Mouse (Mus musculus): ENCODE data around the gene Nsfl1c. TPM values are rescaled to one million over a fixed set of nuclear protein-coding genes. Genes with fewer than 3 reads are reported as not detected.

Gene Nsfl1c
- total RNA-seq, 1 experiment: 155 TPM

GRCm38 (mm10) chr2:151544673-151545072 lies 50.7 kb downstream of the Nsfl1c start:
- H3K4me3 ChIP-seq (ENCODE audit: insufficient read depth in 1 of 2, low read depth in 1 of 2, low read length in 2 of 2, poor library complexity in 1 of 2, severe bottlenecking in 1 of 2): no peak overlapping the region
- no peak for DNase-seq (ENCODE audit: low read depth, low spot score)
- no peak for TF ChIP-seq HCFC1 (IDR thresholded peaks at IDR 0.05; ENCODE audit: borderline replicate concordance, insufficient read depth, low read length)
- no peak for TF ChIP-seq MAFK (IDR thresholded peaks at IDR 0.05; ENCODE audit: insufficient read depth, low read depth, low read length)
- TF ChIP-seq CHD2 (IDR thresholded peaks at IDR 0.05; ENCODE audit: low read depth, low read length): no peak
- no peak overlapping the region for H3K27ac ChIP-seq (ENCODE audit: insufficient read depth, low read depth, low read length, poor library complexity, severe bottlenecking)
- H3K9ac ChIP-seq (ENCODE audit: insufficient read depth, low read depth, low read length, poor library complexity, severe bottlenecking): no peak overlapping the region
- H3K9me3 ChIP-seq (ENCODE audit: control insufficient read depth, insufficient read depth, low read depth, low read length): no peaks in the 10 kb centered on the region
- in situ Hi-C loops (cut with MboI; ENCODE audit: low sequenced_read_pairs in 2 of 2, unreplicated experiment in 2 of 2): no loop called here
- peaks cover 0 to 9% of the 10 kb centered on the region in 2 experiments; a peak in 3 of 4 replicates for H3K4me1 ChIP-seq (ENCODE audit: control insufficient read depth in 2 of 2, insufficient read depth in 2 of 2, low read length in 2 of 2, poor library complexity in 1 of 2)
- H3K36me3 ChIP-seq (ENCODE audit: control insufficient read depth, insufficient read depth, low read length, poor library complexity, severe bottlenecking): peaks cover 42% of the 10 kb centered on the region

GRCm38 (mm10) chr2:151546571-151546970 lies 52.6 kb downstream of the Nsfl1c start:
- H3K4me1 ChIP-seq (ENCODE audit: control insufficient read depth in 2 of 2, insufficient read depth in 2 of 2, low read length in 2 of 2, poor library complexity in 1 of 2): peaks cover 0 to 9% of the 10 kb centered on the region in 2 experiments; a peak in 3 of 4 replicates
- no peak overlapping the region for H3K9ac ChIP-seq (ENCODE audit: insufficient read depth, low read depth, low read length, poor library complexity, severe bottlenecking)
- H3K4me3 ChIP-seq (ENCODE audit: insufficient read depth in 1 of 2, low read depth in 1 of 2, low read length in 2 of 2, poor library complexity in 1 of 2, severe bottlenecking in 1 of 2): no peak overlapping the region
- H3K9me3 ChIP-seq (ENCODE audit: control insufficient read depth, insufficient read depth, low read depth, low read length): no peaks in the 10 kb centered on the region
- no peak for TF ChIP-seq HCFC1 (IDR thresholded peaks at IDR 0.05; ENCODE audit: borderline replicate concordance, insufficient read depth, low read length)
- TF ChIP-seq ZC3H11A (IDR thresholded peaks at IDR 0.05; ENCODE audit: borderline replicate concordance, low read depth, low read length): no peak
- TF ChIP-seq CHD2 (IDR thresholded peaks at IDR 0.05; ENCODE audit: low read depth, low read length): no peak
- no peak for TF ChIP-seq ZNF384 (IDR thresholded peaks at IDR 0.05; ENCODE audit: low read depth, low read length)
- no peak for TF ChIP-seq MAFK (IDR thresholded peaks at IDR 0.05; ENCODE audit: insufficient read depth, low read depth, low read length)
- in situ Hi-C loops (cut with MboI; ENCODE audit: low sequenced_read_pairs in 2 of 2, unreplicated experiment in 2 of 2): no loop called here
- peaks cover 51% of the 10 kb centered on the region for H3K36me3 ChIP-seq (ENCODE audit: control insufficient read depth, insufficient read depth, low read length, poor library complexity, severe bottlenecking)
- no peak for DNase-seq (ENCODE audit: low read depth, low spot score)
- H3K27ac ChIP-seq (ENCODE audit: insufficient read depth, low read depth, low read length, poor library complexity, severe bottlenecking): no peak overlapping the region

- peaks cover 0 to 2% of the 10 kb centered on the region in 2 experiments; a peak in 1 of 4 replicates for H3K4me1 ChIP-seq (ENCODE audit: control insufficient read depth in 2 of 2, insufficient read depth in 2 of 2, low read length in 2 of 2, poor library complexity in 1 of 2)
- H3K9me3 ChIP-seq (ENCODE audit: control insufficient read depth, insufficient read depth, low read depth, low read length): no peaks in the 10 kb centered on the region
- in situ Hi-C loops (cut with MboI; ENCODE audit: low sequenced_read_pairs in 2 of 2, unreplicated experiment in 2 of 2): no loop called here
- TF ChIP-seq HCFC1 (IDR thresholded peaks at IDR 0.05; ENCODE audit: borderline replicate concordance, insufficient read depth, low read length) (no peak), MAFK (IDR thresholded peaks at IDR 0.05; ENCODE audit: insufficient read depth, low read depth, low read length) (no peak), CHD2 (IDR thresholded peaks at IDR 0.05; ENCODE audit: low read depth, low read length) (no peak), ZC3H11A (IDR thresholded peaks at IDR 0.05; ENCODE audit: borderline replicate concordance, low read depth, low read length) (no peak), ZNF384 (IDR thresholded peaks at IDR 0.05; ENCODE audit: low read depth, low read length) (no peak)
- no peak for DNase-seq (ENCODE audit: low read depth, low spot score)
- no peak overlapping the region for H3K9ac ChIP-seq (ENCODE audit: insufficient read depth, low read depth, low read length, poor library complexity, severe bottlenecking)
- H3K4me3 ChIP-seq (ENCODE audit: insufficient read depth in 1 of 2, low read depth in 1 of 2, low read length in 2 of 2, poor library complexity in 1 of 2, severe bottlenecking in 1 of 2): no peak overlapping the region
- no peak overlapping the region for H3K27ac ChIP-seq (ENCODE audit: insufficient read depth, low read depth, low read length, poor library complexity, severe bottlenecking)
- H3K36me3 ChIP-seq (ENCODE audit: control insufficient read depth, insufficient read depth, low read length, poor library complexity, severe bottlenecking): peaks cover 49% of the 10 kb centered on the region
Observed at GRCm38 (mm10) chr2:151549615-151550121, 55.7 kb downstream of the Nsfl1c start.

Other genes starting within 250 kb of the Nsfl1c start
- 0.09 and 0.11 TPM in 2 replicates for gene 4921509C19Rik, start 18.0 kb upstream of the Nsfl1c start, total RNA-seq (2012; rRNA removed)
- 53.8 and 79.5 TPM in 2 replicates for gene Fkbp1a, start 48.3 kb downstream of the Nsfl1c start, total RNA-seq (2012; rRNA removed)
- gene Sdcbp2, start 78.4 kb downstream of the Nsfl1c start, total RNA-seq (2012; rRNA removed): 3.2 and 4.1 TPM in 2 replicates
- 0.18 and 0.37 TPM in 2 replicates for gene Snph, start 138.4 kb downstream of the Nsfl1c start, total RNA-seq (2012; rRNA removed)
- 0.13 TPM in 1 of 2 replicates, not detected in the other for gene Rad21l, start 174.4 kb downstream of the Nsfl1c start, total RNA-seq (2012; rRNA removed)
- gene Tmem74b, start 207.8 kb downstream of the Nsfl1c start, total RNA-seq (2012; rRNA removed): 0.40 and 0.85 TPM in 2 replicates

Data from ES-E14 (cell line).